Mouse (Mus musculus) left cerebral cortex, adult 9 months (tissue): ENCODE measurements at regions not wholly inside any gene's neighbourhood (a gene's known extent, or its start where the extent isn't known, plus 50 kb on each side); places are given as distances from the start of the nearest gene placed in this dataset.
"Not testable (repeated sequence)": the region's sequence is repeated elsewhere in the genome, so short reads cannot be mapped to it uniquely, and the experiment has no call there.

Experiments used
- DNase-seq, 2 experiments: peaks; one replicate each; pipeline ENCODE4 v3.0.0; 2022; ENCODE audit warnings: low spot score in 2 of 2

- not testable (repeated sequence) for DNase-seq
Observed at GRCm38 (mm10) chr2:116526203-116526602, 352.3 kb upstream of the Tmco5 start.

- DNase-seq = no peak
Observed at GRCm38 (mm10) chr2:116536453-116536852, 342.0 kb upstream of the Tmco5 start.

- no peak for DNase-seq
Observed at GRCm38 (mm10) chr2:116559350-116559749, 319.1 kb upstream of the Tmco5 start.

- DNase-seq = no peak
Observed at GRCm38 (mm10) chr2:116583989-116584388, 294.5 kb upstream of the Tmco5 start.

- no peak for DNase-seq
Observed at GRCm38 (mm10) chr2:116586203-116586959, 292.1 kb upstream of the Tmco5 start.

- no peak for DNase-seq
Observed at GRCm38 (mm10) chr2:116605869-116606268, 272.6 kb upstream of the Tmco5 start.

- DNase-seq = no peak
Observed at GRCm38 (mm10) chr2:116639935-116640334, 238.6 kb upstream of the Tmco5 start.

DNA sequence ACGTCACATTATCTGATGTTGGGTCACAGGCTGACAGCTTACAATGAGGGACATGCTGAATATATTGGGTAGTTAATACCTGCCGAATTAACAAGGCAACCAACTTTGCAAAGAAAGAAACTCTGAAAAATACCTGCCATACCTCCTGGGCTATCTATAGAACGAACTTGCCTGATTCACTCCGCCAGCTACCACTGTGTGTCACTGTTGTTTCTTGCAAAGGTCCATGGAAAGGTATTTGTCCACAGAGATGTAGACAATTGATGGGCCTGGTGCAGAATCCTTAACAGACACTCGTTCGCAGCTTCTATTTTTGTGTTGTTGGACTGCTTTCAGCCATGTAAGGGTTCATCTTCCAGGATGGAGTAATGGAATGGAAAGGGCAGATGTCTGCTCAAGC, 226.4 kb upstream of the Tmco5 start:
- DNase-seq = no peak

DNA sequence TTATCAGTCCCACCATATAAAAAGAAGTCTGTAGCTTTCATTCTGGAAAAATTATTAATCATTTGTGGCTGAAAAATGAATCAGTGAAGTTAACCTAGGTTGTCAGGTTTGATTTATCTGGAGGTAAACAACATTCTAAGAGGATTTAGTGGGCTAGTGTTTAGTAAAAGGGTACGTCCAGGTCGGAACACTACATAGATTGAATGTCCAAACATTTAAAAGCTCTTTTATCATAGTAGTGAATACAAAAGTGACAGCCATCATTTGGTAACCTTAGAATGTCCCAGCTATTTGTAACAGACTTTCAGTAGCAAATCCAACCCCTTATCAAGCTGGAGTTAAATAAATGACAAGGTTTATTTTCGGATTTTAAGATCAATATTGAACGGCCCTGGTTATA, 192.7 kb upstream of the Tmco5 start:
- no peak for DNase-seq

GRCm38 (mm10) chr2:116697542-116697941, 180.9 kb upstream of the Tmco5 start:
- no peak for DNase-seq

GRCm38 (mm10) chr2:116704705-116705104, 173.8 kb upstream of the Tmco5 start:
- DNase-seq = no peak

- no peak for DNase-seq
Observed at GRCm38 (mm10) chr2:116709608-116710007, 168.9 kb upstream of the Tmco5 start.

GRCm38 (mm10) chr2:116716529-116717201, 161.8 kb upstream of the Tmco5 start:
- DNase-seq = no peak

GRCm38 (mm10) chr2:116718637-116719036, 159.9 kb upstream of the Tmco5 start:
- peak; percentile 13 to 68 for DNase-seq

DNA sequence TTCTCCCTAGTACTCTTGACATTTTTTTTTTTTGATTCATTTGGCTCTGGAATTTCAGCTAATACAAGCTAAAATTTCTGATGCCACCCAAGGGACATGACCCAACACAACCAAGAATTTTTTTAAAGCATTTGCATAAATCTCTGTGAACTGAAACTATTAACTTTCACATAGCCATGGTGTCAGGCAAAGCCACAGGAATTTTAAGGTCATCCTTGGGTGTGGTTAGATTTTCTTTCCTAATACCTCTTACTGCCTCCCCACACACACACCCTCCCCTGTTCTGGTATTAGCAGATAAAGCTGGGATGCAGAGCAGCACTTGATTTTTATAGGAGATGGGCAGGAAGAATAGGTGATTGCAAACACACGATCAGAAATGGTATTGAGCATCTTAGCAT, 150.9 kb upstream of the Tmco5 start:
- DNase-seq = no peak

GRCm38 (mm10) chr2:116735702-116736101, 142.8 kb upstream of the Tmco5 start:
- peak in 1 of 2 experiments; percentile 2 for DNase-seq

GRCm38 (mm10) chr2:116768459-116769047, 109.9 kb upstream of the Tmco5 start:
- DNase-seq = no peak

DNA sequence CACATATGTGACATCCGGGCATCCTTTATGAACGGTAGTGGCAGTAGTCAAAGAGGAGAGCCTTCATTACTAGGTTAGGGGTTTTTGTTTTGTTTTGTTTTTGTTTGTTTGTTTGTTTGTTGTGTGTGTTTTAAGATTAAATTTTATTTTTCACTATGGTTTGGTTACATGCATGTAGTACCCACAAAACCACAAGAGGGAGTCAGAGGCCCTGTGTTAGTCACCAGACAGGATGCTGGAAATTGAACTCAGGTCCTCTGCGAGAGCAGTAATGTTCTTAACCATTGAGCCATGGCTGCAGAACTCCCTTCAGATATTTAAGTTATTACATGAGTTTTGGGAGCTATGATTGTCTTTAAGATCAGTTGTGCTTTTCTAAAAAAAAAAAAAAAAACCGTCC, 109.3 kb upstream of the Tmco5 start:
- no peak for DNase-seq

- no peak for DNase-seq
Observed at GRCm38 (mm10) chr2:116772569-116772968, 105.9 kb upstream of the Tmco5 start.

- DNase-seq = no peak
Observed at GRCm38 (mm10) chr2:116800141-116800540, 78.3 kb upstream of the Tmco5 start.

DNA sequence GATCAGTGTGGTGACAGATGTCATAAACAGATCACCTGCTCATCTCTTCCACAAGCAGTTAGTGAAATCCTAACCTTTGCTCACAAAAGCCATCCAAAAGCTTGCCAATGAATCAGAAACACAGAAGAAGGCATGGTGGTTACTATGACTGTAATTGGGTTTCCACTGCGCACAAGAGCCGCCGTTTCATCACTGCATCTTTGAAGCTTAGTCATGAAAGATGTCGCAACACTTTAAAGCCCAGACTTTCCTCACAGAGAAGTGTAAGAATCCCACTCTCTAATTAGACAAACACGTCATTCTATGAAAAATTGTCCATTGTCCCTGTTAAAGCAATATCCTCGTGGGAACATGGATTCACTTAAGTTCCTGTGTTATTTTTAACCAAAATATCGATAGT, 76.9 kb upstream of the Tmco5 start:
- DNase-seq = no peak

- DNase-seq = no peak
Observed at GRCm38 (mm10) chr2:116807207-116807606, 71.3 kb upstream of the Tmco5 start.

GRCm38 (mm10) chr2:116807636-116808035, 70.9 kb upstream of the Tmco5 start:
- DNase-seq = no peak
